Mouse (Mus musculus) layer of hippocampus, postnatal 36 days (tissue): ENCODE data around the gene Olfr598. TPM values are rescaled to one million over a fixed set of nuclear protein-coding genes. Genes with fewer than 3 reads are reported as not detected.
"Not testable (repeated sequence)": the region's sequence is repeated elsewhere in the genome, so short reads cannot be mapped to it uniquely, and the experiment has no call there.

Source experiments
- DNase-seq, 2 experiments: peaks; one replicate each; pipeline ENCODE4 v3.0.0; 2022
- total RNA-seq, 2 experiments: library from RNA; stranded (reverse); gene quantifications; 2 replicates each; pipeline ENCODE4 v1.2.3; 2021

Olfr598 gene
- not detected for total RNA-seq

DNA sequence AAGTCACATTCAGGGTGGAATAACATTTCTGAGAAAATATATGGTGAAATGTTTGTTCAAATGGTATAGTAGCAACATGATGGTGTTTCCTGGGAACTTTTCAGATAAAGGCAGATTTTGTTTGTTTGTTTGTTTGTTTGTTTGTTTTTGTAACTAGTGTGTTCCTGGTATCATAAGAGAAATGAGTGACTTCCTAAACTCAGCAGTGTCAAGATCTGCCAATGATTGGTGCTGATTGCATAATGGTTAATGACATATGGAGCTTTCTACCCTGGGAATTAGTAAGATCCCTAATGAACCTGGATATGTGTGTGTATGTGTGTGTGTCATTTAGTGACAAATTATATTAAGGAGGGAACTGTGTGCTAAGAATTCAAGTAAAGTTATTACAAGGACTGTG, at the start of gene Olfr598:
Gene Olfr598, plus strand, starts transcription at position 301 of the 400 bp plus-strand sequence.
- no peak for DNase-seq

DNA sequence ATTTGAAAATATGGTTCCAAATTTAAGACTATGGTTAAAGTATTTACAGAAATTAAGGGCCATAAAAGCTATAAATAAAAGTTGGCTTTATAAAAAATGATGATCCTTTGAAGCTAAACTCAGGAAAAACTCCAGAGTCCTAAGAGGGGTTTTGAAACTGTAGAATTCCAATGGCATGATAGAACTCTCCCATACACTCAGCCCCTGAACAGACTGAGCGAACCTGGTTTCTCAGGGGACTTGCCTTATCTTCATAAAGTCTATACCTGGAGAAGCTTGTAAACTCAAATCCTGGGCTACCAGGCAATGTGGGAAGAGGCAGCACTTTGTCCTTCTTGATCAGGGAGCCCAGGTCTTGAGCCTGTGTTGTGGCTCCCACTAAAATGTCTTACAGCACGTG, 18.0 kb upstream of the Olfr598 start, which contains the start of gene Olfr596:
Gene Olfr596, plus strand, starts transcription at position 301 of the 400 bp plus-strand sequence.
- not testable (repeated sequence) for DNase-seq

DNA sequence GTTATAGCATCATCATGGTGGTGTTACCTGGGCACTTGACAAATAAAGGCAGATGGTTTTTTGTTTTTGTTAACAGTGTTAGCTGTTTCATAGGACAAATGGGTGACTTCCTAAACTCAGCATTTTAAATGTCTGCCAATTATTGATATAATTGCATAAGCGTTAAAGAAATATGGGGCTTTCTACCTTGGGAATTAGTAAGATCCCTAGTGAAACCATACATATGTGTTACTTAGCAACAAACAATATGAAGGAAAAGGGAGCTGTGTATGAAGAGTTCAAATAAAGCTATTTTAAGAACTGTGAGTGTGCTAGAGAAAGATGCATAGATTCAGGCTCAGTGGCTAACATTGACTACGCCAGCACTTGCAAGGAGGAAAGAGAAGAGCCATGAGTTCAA, 7.4 kb upstream of the Olfr598 start, which contains the start of gene Olfr597:
Gene Olfr597, plus strand, starts transcription at position 301 of the 400 bp plus-strand sequence.
- not testable (repeated sequence) for DNase-seq

DNA sequence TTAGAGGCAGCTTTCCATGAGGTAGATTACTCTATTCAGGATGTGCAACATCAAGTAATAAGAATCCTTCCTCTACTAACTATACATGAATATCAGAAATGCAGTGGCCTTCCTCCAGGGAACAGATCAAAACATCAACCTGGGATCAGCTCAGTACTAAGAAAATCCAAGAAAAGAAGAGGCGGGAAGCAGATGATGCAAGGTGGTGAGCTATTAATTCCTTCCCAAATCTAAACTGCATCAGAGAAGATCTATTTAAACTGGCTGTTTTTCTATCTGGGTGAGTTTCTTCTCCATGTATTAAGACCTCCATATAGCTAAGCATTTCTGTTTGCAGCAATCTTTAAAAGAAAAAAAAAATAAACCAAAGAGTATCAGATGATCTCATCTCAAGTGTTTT, 12.2 kb downstream of the Olfr598 start, which contains the start of gene Olfr599:
Gene Olfr599, plus strand, starts transcription at position 301 of the 400 bp plus-strand sequence.
- no peak for DNase-seq

DNA sequence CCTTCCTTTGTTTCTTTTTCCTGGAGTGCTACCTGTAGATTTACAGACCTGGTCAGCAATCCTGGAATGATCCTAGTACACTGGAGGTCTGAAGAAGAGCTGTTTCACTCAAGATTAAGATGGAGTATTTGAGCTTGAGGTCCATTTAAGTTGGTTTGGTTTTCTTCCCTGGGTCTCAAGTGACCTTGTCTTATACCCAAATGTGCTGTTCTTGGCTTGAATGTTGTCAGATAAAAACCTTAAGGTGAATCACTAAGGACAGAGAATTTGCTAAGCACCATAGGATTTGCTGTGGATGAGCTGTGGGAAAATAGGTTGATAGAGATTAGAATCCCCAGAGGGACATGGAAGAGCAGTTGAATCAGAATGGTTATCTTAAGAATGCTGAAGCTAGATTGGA, 26.2 kb downstream of the Olfr598 start, which contains the start of gene Olfr600:
Gene Olfr600, minus strand, starts transcription at position 101 of the 400 bp plus-strand sequence.
- DNase-seq: no peak

DNA sequence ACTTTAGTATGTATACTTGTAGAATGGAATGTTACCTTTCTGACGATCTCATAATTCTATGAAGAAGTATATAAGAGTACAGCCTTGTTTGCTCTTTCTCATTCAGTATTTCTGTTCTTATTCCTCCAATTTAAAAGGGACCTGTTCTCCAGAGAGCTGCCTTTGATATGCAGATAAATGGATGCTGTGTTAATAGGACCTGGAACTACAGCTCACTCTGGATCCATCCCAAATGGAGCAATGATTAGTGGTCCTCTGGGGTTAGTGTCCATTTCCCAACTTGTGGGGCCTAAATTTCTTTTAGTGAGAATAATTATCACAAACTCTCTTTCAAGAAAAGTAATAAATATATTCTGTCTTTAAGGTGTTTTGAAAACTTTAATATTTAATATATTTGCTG, 39.2 kb downstream of the Olfr598 start, which contains the start of gene Olfr601:
Gene Olfr601, minus strand, starts transcription at position 101 of the 400 bp plus-strand sequence.
- no peak for DNase-seq

Other genes starting within 250 kb of the Olfr598 start
- not detected for gene Olfr584, start 241.7 kb upstream of the Olfr598 start, total RNA-seq
- gene Olfr585, start 225.8 kb upstream of the Olfr598 start, total RNA-seq: not detected
- gene Olfr586, start 197.9 kb upstream of the Olfr598 start, total RNA-seq: not detected
- gene Olfr588-ps1, start 182.7 kb upstream of the Olfr598 start, total RNA-seq: not detected
- gene Olfr589, start 167.2 kb upstream of the Olfr598 start, total RNA-seq: not detected
- gene Olfr591, start 145.2 kb upstream of the Olfr598 start, total RNA-seq: not detected
- not detected for gene Olfr592, start 138.8 kb upstream of the Olfr598 start, total RNA-seq
- gene Olfr593, start 111.7 kb upstream of the Olfr598 start, total RNA-seq: not detected
- gene Olfr594, start 106.6 kb upstream of the Olfr598 start, total RNA-seq: not detected
- gene Usp17ld, start 71.1 kb upstream of the Olfr598 start, total RNA-seq: not detected
- not detected for gene Olfr596, start 17.9 kb upstream of the Olfr598 start, total RNA-seq
- gene Olfr597, start 7.3 kb upstream of the Olfr598 start, total RNA-seq: not detected
- not detected for gene Olfr599, start 12.3 kb downstream of the Olfr598 start, total RNA-seq
- not detected for gene Olfr600, start 26.1 kb downstream of the Olfr598 start, total RNA-seq
- not detected for gene Olfr601, start 39.1 kb downstream of the Olfr598 start, total RNA-seq
- gene Olfr603, start 62.6 kb downstream of the Olfr598 start, total RNA-seq: not detected
- not detected for gene Usp17lc, start 91.5 kb downstream of the Olfr598 start, total RNA-seq
- not detected for gene Olfr605, start 121.9 kb downstream of the Olfr598 start, total RNA-seq
- not detected for gene Olfr606, start 125.5 kb downstream of the Olfr598 start, total RNA-seq
- not detected for gene Olfr607, start 140.6 kb downstream of the Olfr598 start, total RNA-seq
- not detected for gene Olfr608, start 146.3 kb downstream of the Olfr598 start, total RNA-seq
- gene Olfr609, start 174.5 kb downstream of the Olfr598 start, total RNA-seq: not detected
- gene Olfr610, start 188.6 kb downstream of the Olfr598 start, total RNA-seq: not detected
- not detected for gene Olfr611, start 197.3 kb downstream of the Olfr598 start, total RNA-seq
- gene Olfr612, start 219.1 kb downstream of the Olfr598 start, total RNA-seq: not detected
- gene Olfr613, start 224.5 kb downstream of the Olfr598 start, total RNA-seq: not detected
- not detected for gene Olfr615, start 232.5 kb downstream of the Olfr598 start, total RNA-seq
- gene Olfr616, start 245.6 kb downstream of the Olfr598 start, total RNA-seq: not detected
- not detected for gene Olfr617, start 249.5 kb downstream of the Olfr598 start, total RNA-seq